Mouse (Mus musculus): Measurements from ENCODE around the gene Adgrd1. TPM values are rescaled to one million over a fixed set of nuclear protein-coding genes. Genes with fewer than 3 reads are reported as not detected.

Adgrd1 gene
- polyA plus RNA-seq, 1 experiment, result 0.48 TPM

- Histone ChIP-seq H3K4me3 (no peak overlapping the region), H3ac (ENCODE audit: control insufficient read depth, insufficient read length) (no peak overlapping the region), H3K27me3 (ENCODE audit: control insufficient read depth, insufficient read depth, insufficient read length) (peaks cover 36% of the 10 kb centered on the region), H3K4me2 (ENCODE audit: low read depth) (no peak overlapping the region), H3K36me3 (ENCODE audit: control insufficient read depth, insufficient read depth) (no peaks in the 10 kb centered on the region), H3K79me2 (ENCODE audit: control insufficient read depth, insufficient read depth) (no peaks in the 10 kb centered on the region)
- TF ChIP-seq POLR2A (IDR thresholded peaks at IDR 0.05; ENCODE audit: insufficient read length, low read depth), result no peak
- no peak for TF ChIP-seq E2F4 (IDR thresholded peaks at IDR 0.05; ENCODE audit: insufficient read depth)
- no peak for TF ChIP-seq CEBPB (IDR thresholded peaks at IDR 0.05; ENCODE audit: insufficient read depth, poor library complexity, severe bottlenecking)
- no peak for TF ChIP-seq POLR2AphosphoS2 (IDR thresholded peaks at IDR 0.05; ENCODE audit: insufficient read length, low read depth)
- no peak for TF ChIP-seq USF1 (IDR thresholded peaks at IDR 0.05; ENCODE audit: low read depth)
- no peak for TF ChIP-seq MAX (IDR thresholded peaks at IDR 0.05; ENCODE audit: low read depth)
- no peak for TF ChIP-seq REST (IDR thresholded peaks at IDR 0.05; ENCODE audit: insufficient read depth, insufficient read length)
Measured at GRCm38 (mm10) chr5:129137405-129137804, 40.9 kb downstream of the Adgrd1 start.

GRCm38 (mm10) chr5:129138576-129138975 lies 42.0 kb downstream of the Adgrd1 start:
- peaks cover 40% of the 10 kb centered on the region for H3K27me3 ChIP-seq (ENCODE audit: control insufficient read depth, insufficient read depth, insufficient read length)

GRCm38 (mm10) chr5:129142801-129143200 lies 46.3 kb downstream of the Adgrd1 start:
- TF ChIP-seq USF1 (IDR thresholded peaks at IDR 0.05; ENCODE audit: low read depth) (no peak), MYOG (IDR thresholded peaks at IDR 0.05; ENCODE audit: control insufficient read depth in 1 of 3, insufficient read depth in 1 of 3, insufficient read length in 2 of 3, low read depth in 2 of 3) (no peak), CEBPB (IDR thresholded peaks at IDR 0.05; ENCODE audit: insufficient read depth, poor library complexity, severe bottlenecking) (no peak), MYOD1 (IDR thresholded peaks at IDR 0.05; ENCODE audit: control insufficient read depth in 1 of 3, insufficient read length in 2 of 3, low read depth in 2 of 3) (no peak), SRF (IDR thresholded peaks at IDR 0.05; ENCODE audit: control insufficient read depth, insufficient read length, low read depth) (no peak), MAX (IDR thresholded peaks at IDR 0.05; ENCODE audit: low read depth) (no peak), TCF3 (IDR thresholded peaks at IDR 0.05; ENCODE audit: insufficient read length, low read depth) (no peak), REST (IDR thresholded peaks at IDR 0.05; ENCODE audit: insufficient read depth, insufficient read length) (no peak), E2F4 (IDR thresholded peaks at IDR 0.05; ENCODE audit: insufficient read depth) (no peak), POLR2AphosphoS2 (IDR thresholded peaks at IDR 0.05; ENCODE audit: insufficient read length, low read depth) (no peak), TCF12 (IDR thresholded peaks at IDR 0.05; ENCODE audit: insufficient read depth, poor library complexity, severe bottlenecking) (no peak), POLR2A (IDR thresholded peaks at IDR 0.05; ENCODE audit: insufficient read length, low read depth) (no peak)
- Histone ChIP-seq H3K4me3 (no peak overlapping the region), H3K79me2 (ENCODE audit: control insufficient read depth, insufficient read depth) (no peaks in the 10 kb centered on the region), H3ac (ENCODE audit: control insufficient read depth, insufficient read length) (no peak overlapping the region), H3K27me3 (ENCODE audit: control insufficient read depth, insufficient read depth, insufficient read length) (peaks cover 68% of the 10 kb centered on the region), H3K4me2 (ENCODE audit: low read depth) (no peak overlapping the region), H3K36me3 (ENCODE audit: control insufficient read depth, insufficient read depth) (no peaks in the 10 kb centered on the region)

More at GRCm38 (mm10) chr5:129138576-129138975, 42.0 kb downstream of the Adgrd1 start:
- TF ChIP-seq MAX (IDR thresholded peaks at IDR 0.05; ENCODE audit: low read depth) (no peak), SRF (IDR thresholded peaks at IDR 0.05; ENCODE audit: control insufficient read depth, insufficient read length, low read depth) (no peak), MYOG (IDR thresholded peaks at IDR 0.05; ENCODE audit: control insufficient read depth in 1 of 3, insufficient read depth in 1 of 3, insufficient read length in 2 of 3, low read depth in 2 of 3) (no peak), MYOD1 (IDR thresholded peaks at IDR 0.05; ENCODE audit: control insufficient read depth in 1 of 3, insufficient read length in 2 of 3, low read depth in 2 of 3) (no peak)
- Histone ChIP-seq H3K4me3 (no peak overlapping the region), H3K36me3 (ENCODE audit: control insufficient read depth, insufficient read depth) (no peaks in the 10 kb centered on the region), H3K79me2 (ENCODE audit: control insufficient read depth, insufficient read depth) (no peaks in the 10 kb centered on the region), H3ac (ENCODE audit: control insufficient read depth, insufficient read length) (no peak overlapping the region), H3K4me2 (ENCODE audit: low read depth) (no peak overlapping the region)

GRCm38 (mm10) chr5:129145307-129145935 lies 48.9 kb downstream of the Adgrd1 start:
- TF ChIP-seq CEBPB (IDR thresholded peaks at IDR 0.05; ENCODE audit: insufficient read depth, poor library complexity, severe bottlenecking) (0 out of 2 replicates have a peak, but pooled peaks have one; percentile 17), SRF (IDR thresholded peaks at IDR 0.05; ENCODE audit: control insufficient read depth, insufficient read length, low read depth) (no peak), MYOD1 (IDR thresholded peaks at IDR 0.05; ENCODE audit: control insufficient read depth in 1 of 3, insufficient read length in 2 of 3, low read depth in 2 of 3) (no peak)
- Histone ChIP-seq H3K27me3 (ENCODE audit: control insufficient read depth, insufficient read depth, insufficient read length) (peaks cover 63% of the 10 kb centered on the region), H3K36me3 (ENCODE audit: control insufficient read depth, insufficient read depth) (no peaks in the 10 kb centered on the region), H3K79me2 (ENCODE audit: control insufficient read depth, insufficient read depth) (no peaks in the 10 kb centered on the region), H3ac (ENCODE audit: control insufficient read depth, insufficient read length) (no peak overlapping the region), H3K4me2 (ENCODE audit: low read depth) (no peak overlapping the region), H3K4me3 (no peak overlapping the region)

GRCm38 (mm10) chr5:129146892-129147509 lies 50.5 kb downstream of the Adgrd1 start:
- H3ac ChIP-seq (ENCODE audit: control insufficient read depth, insufficient read length), result no peak overlapping the region
- TF ChIP-seq POLR2A (IDR thresholded peaks at IDR 0.05; ENCODE audit: insufficient read length, low read depth) (no peak), MYOG (IDR thresholded peaks at IDR 0.05; ENCODE audit: control insufficient read depth in 1 of 3, insufficient read depth in 1 of 3, insufficient read length in 2 of 3, low read depth in 2 of 3) (no peak), USF1 (IDR thresholded peaks at IDR 0.05; ENCODE audit: low read depth) (no peak), SRF (IDR thresholded peaks at IDR 0.05; ENCODE audit: control insufficient read depth, insufficient read length, low read depth) (no peak), MYOD1 (IDR thresholded peaks at IDR 0.05; ENCODE audit: control insufficient read depth in 1 of 3, insufficient read length in 2 of 3, low read depth in 2 of 3) (no peak), TCF3 (IDR thresholded peaks at IDR 0.05; ENCODE audit: insufficient read length, low read depth) (no peak), REST (IDR thresholded peaks at IDR 0.05; ENCODE audit: insufficient read depth, insufficient read length) (no peak), E2F4 (IDR thresholded peaks at IDR 0.05; ENCODE audit: insufficient read depth) (no peak), MAX (IDR thresholded peaks at IDR 0.05; ENCODE audit: low read depth) (no peak), POLR2AphosphoS2 (IDR thresholded peaks at IDR 0.05; ENCODE audit: insufficient read length, low read depth) (no peak), CEBPB (IDR thresholded peaks at IDR 0.05; ENCODE audit: insufficient read depth, poor library complexity, severe bottlenecking) (no peak), TCF12 (IDR thresholded peaks at IDR 0.05; ENCODE audit: insufficient read depth, poor library complexity, severe bottlenecking) (no peak)
- no peak overlapping the region for H3K4me3 ChIP-seq
- H3K36me3 ChIP-seq (ENCODE audit: control insufficient read depth, insufficient read depth), result no peaks in the 10 kb centered on the region
- H3K4me2 ChIP-seq (ENCODE audit: low read depth), result no peak overlapping the region
- no peaks in the 10 kb centered on the region for H3K79me2 ChIP-seq (ENCODE audit: control insufficient read depth, insufficient read depth)
- peaks cover 69% of the 10 kb centered on the region for H3K27me3 ChIP-seq (ENCODE audit: control insufficient read depth, insufficient read depth, insufficient read length)
